Mouse (Mus musculus): Measurements from ENCODE around the gene Vmn1r200. TPM values are rescaled to one million over a fixed set of nuclear protein-coding genes. Genes with fewer than 3 reads are reported as not detected.
"Not testable (repeated sequence)": the region's sequence is repeated elsewhere in the genome, so short reads cannot be mapped to it uniquely, and the experiment has no call there.

Gene Vmn1r200
- not detected in 2 replicates for polyA plus RNA-seq (2015; fragmentation: Nextera tagmentation; extraction: Ambion mirVana)

DNA sequence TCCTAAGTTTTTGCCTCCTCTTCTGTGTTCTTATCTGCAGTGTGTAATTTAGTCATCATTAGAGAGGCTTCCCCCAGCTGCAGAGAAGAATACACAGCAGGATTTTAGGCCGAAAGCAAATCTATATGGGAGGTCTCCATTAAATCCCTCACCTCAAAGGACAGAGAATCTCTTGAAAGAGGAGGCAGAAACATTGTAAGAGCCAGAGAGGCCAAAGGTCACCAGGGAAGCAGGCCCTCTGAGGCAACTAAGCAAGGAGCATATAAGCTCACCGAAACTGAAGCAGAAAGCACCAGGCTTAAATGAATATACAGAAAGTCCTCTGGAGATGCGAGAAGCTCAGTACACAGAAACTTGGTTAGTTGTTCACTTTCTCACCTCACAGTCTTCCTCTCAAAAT, at the start of gene Vmn1r200:
Gene Vmn1r200 (plus strand): TSS at position 301 of the 400 bp plus-strand sequence.
- H3K4me3 ChIP-seq (ENCODE audit: low read depth, low read length) = no peak within 1 kb of the TSS

DNA sequence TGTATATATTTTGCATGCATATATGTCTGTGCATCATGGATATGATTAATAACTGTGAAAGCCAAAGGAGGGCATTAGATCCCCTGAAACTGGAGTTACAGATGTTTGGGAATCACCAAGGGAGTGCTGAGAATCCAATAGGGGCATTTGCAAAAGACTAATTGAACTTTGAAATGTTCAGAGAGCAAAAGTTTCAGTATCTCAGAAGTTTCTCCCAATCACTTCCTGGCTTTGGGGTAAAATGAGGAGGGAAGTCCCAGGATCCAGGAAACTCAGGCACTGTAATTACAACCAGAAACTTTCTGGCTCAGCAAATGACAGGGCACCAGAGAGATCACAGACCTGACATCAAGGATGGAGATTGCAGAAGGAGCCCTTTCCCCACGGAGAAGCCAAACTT, 40.1 kb upstream of the Vmn1r200 start, which contains the start of gene Vmn1r198:
Gene Vmn1r198 (plus strand): TSS at position 301 of the 400 bp plus-strand sequence.
- 17% methylated on average over 1 of the region's 1 CpGs for WGBS (ENCODE audit: insufficient replicate concordance)
- ATAC-seq (ENCODE audit: low read depth) = no peak

More for the DNA sequence above, at the start of gene Vmn1r200:
- Histone ChIP-seq H3K9me3 (replicated peaks; ENCODE audit: control insufficient read depth, low read length) (no peaks in the 10 kb centered on the region), H3K36me3 (ENCODE audit: control insufficient read depth, insufficient read depth) (no peaks in the 10 kb centered on the region), H3K27me3 (ENCODE audit: control insufficient read depth, insufficient read depth, low read depth, low read length) (no peaks in the 10 kb centered on the region), H3K4me1 (ENCODE audit: control insufficient read depth, low read depth, low read length) (no peaks in the 10 kb centered on the region), H3K4me2 (ENCODE audit: low read depth, low read length) (no peak within 1 kb of the TSS), H3K27ac (ENCODE audit: low read length) (no peak within 1 kb of the TSS), H3K9ac (ENCODE audit: low read depth, low read length) (no peak within 1 kb of the TSS)
- WGBS (ENCODE audit: insufficient replicate concordance) = 61% methylated on average over 3 of the region's 3 CpGs
- no peak for ATAC-seq (ENCODE audit: low read depth)

DNA sequence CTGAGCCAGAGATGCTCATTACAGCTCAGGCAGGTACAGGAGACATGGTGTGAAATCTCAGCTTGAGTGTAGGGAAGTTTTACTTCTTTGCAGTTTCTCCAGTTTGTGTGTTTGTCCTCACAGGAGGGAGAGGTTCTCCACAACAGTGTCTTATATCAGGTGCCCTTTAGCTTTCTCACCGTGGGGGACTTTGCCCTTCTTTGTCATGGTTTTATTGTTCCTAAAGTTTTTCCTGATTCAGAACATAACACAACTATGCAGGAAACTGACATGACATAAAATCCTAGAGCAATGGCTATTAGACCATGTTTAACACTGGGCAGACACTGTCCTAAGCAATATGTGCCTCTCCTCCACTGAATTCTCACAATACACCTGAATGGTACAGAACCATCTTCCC, 39.4 kb upstream of the Vmn1r200 start:
- Histone ChIP-seq H3K4me2 (ENCODE audit: low read depth, low read length) (no peak overlapping the region), H3K27me3 (ENCODE audit: control insufficient read depth, insufficient read depth, low read depth, low read length) (no peaks in the 10 kb centered on the region), H3K9ac (ENCODE audit: low read depth, low read length) (no peak overlapping the region), H3K9me3 (replicated peaks; ENCODE audit: control insufficient read depth, low read length) (no peaks in the 10 kb centered on the region), H3K27ac (ENCODE audit: low read length) (no peak overlapping the region), H3K36me3 (ENCODE audit: control insufficient read depth, insufficient read depth) (no peaks in the 10 kb centered on the region), H3K4me1 (ENCODE audit: control insufficient read depth, low read depth, low read length) (no peaks in the 10 kb centered on the region), H3K4me3 (ENCODE audit: low read depth, low read length) (no peak overlapping the region)
- no peak for ATAC-seq (ENCODE audit: low read depth)
- 67% methylated on average over 1 of the region's 1 CpGs for WGBS (ENCODE audit: insufficient replicate concordance)

More for the DNA sequence above, 40.1 kb upstream of the Vmn1r200 start, which contains the start of gene Vmn1r198:
- Histone ChIP-seq H3K27ac (ENCODE audit: low read length) (no peak within 1 kb of the TSS), H3K36me3 (ENCODE audit: control insufficient read depth, insufficient read depth) (no peaks in the 10 kb centered on the region), H3K27me3 (ENCODE audit: control insufficient read depth, insufficient read depth, low read depth, low read length) (no peaks in the 10 kb centered on the region), H3K9me3 (replicated peaks; ENCODE audit: control insufficient read depth, low read length) (no peaks in the 10 kb centered on the region), H3K9ac (ENCODE audit: low read depth, low read length) (no peak within 1 kb of the TSS), H3K4me1 (ENCODE audit: control insufficient read depth, low read depth, low read length) (no peaks in the 10 kb centered on the region), H3K4me2 (ENCODE audit: low read depth, low read length) (no peak within 1 kb of the TSS), H3K4me3 (ENCODE audit: low read depth, low read length) (no peak within 1 kb of the TSS)

DNA sequence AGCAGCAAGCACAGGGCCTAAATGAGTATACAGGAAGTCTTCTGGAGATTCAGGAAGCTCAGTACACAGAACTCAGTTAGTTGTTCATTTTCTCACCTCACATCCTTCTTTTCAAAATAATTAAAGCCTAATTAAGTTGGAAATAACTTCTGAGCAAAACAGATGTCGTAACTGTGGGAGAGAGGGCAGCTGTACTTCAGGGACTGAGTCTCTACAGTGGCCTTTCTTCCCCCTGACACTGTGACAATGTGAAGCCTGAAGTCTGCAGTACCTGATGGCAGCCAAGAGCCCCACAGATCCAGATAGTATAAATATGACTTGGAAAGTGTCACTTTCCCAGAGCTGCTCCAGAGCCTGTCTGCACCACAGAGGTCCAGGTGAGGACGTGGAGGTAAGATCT, 10.7 kb upstream of the Vmn1r200 start, which contains the start of gene Vmn1r199:
Gene Vmn1r199 (plus strand): TSS at position 301 of the 400 bp plus-strand sequence.
- H3K9ac ChIP-seq (ENCODE audit: low read depth, low read length) = no peak within 1 kb of the TSS
- no peak within 1 kb of the TSS for H3K4me3 ChIP-seq (ENCODE audit: low read depth, low read length)
- 52% methylated on average over 2 of the region's 2 CpGs for WGBS (ENCODE audit: insufficient replicate concordance)
- H3K4me1 ChIP-seq (ENCODE audit: control insufficient read depth, low read depth, low read length) = no peaks in the 10 kb centered on the region
- no peaks in the 10 kb centered on the region for H3K36me3 ChIP-seq (ENCODE audit: control insufficient read depth, insufficient read depth)
- no peaks in the 10 kb centered on the region for H3K27me3 ChIP-seq (ENCODE audit: control insufficient read depth, insufficient read depth, low read depth, low read length)
- no peak for ATAC-seq (ENCODE audit: low read depth)
- H3K27ac ChIP-seq (ENCODE audit: low read length) = no peak within 1 kb of the TSS
- no peak within 1 kb of the TSS for H3K4me2 ChIP-seq (ENCODE audit: low read depth, low read length)
- no peaks in the 10 kb centered on the region for H3K9me3 ChIP-seq (replicated peaks; ENCODE audit: control insufficient read depth, low read length)

DNA sequence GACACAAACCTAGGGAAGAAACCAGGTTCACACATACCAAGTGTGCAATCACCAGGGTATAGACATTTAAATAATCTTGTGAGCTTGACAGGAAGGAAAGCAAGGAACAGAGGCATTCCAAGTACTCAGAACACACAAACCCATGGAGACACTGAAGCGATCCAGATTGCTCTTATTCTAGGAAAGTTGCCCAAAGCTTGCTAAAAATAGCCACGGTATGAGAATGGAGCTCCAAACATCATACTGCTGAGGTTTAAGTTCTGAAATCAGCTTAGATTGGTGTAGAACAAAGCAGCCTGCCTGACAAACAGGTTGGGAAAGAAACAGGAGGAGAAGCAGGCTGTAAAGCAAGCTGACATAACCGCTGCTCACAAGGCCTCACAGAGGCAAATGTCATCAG, 9.0 kb upstream of the Vmn1r200 start:
- not testable (repeated sequence) for H3K4me2 ChIP-seq (ENCODE audit: low read depth, low read length); H3K9ac ChIP-seq (ENCODE audit: low read depth, low read length); ATAC-seq (ENCODE audit: low read depth); H3K27me3 ChIP-seq (ENCODE audit: control insufficient read depth, insufficient read depth, low read depth, low read length); H3K27ac ChIP-seq (ENCODE audit: low read length); H3K4me3 ChIP-seq (ENCODE audit: low read depth, low read length); H3K36me3 ChIP-seq (ENCODE audit: control insufficient read depth, insufficient read depth); H3K9me3 ChIP-seq (replicated peaks; ENCODE audit: control insufficient read depth, low read length); H3K4me1 ChIP-seq (ENCODE audit: control insufficient read depth, low read depth, low read length)
- WGBS (ENCODE audit: insufficient replicate concordance) = 44% methylated on average over 3 of the region's 3 CpGs

DNA sequence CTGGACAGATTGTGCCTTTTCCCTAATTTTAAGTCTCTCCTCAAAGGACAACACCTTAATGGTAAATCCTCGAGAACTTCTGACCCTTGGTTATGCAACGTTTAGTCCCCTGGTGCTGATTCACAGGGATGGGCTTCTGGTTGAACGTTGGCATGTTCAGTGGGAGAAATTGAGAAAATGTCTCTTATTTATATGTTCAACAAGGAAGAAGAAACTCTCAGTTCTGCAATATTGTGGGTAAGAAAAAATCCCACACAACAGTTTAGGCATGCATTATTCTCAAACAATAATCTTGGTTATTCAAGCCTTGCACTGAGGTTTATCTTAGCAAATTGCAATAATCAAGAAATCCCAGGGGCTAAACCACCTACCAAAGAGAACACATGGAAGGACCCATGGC, 6.8 kb upstream of the Vmn1r200 start:
- H3K27ac ChIP-seq (ENCODE audit: low read length) = no peak overlapping the region
- no peaks in the 10 kb centered on the region for H3K27me3 ChIP-seq (ENCODE audit: control insufficient read depth, insufficient read depth, low read depth, low read length)
- H3K4me1 ChIP-seq (ENCODE audit: control insufficient read depth, low read depth, low read length) = no peaks in the 10 kb centered on the region
- H3K4me2 ChIP-seq (ENCODE audit: low read depth, low read length) = no peak overlapping the region
- no peaks in the 10 kb centered on the region for H3K9me3 ChIP-seq (replicated peaks; ENCODE audit: control insufficient read depth, low read length)
- H3K4me3 ChIP-seq (ENCODE audit: low read depth, low read length) = no peak overlapping the region
- H3K9ac ChIP-seq (ENCODE audit: low read depth, low read length) = no peak overlapping the region
- no peaks in the 10 kb centered on the region for H3K36me3 ChIP-seq (ENCODE audit: control insufficient read depth, insufficient read depth)
- 54% methylated on average over 3 of the region's 3 CpGs for WGBS (ENCODE audit: insufficient replicate concordance)
- ATAC-seq (ENCODE audit: low read depth) = no peak

DNA sequence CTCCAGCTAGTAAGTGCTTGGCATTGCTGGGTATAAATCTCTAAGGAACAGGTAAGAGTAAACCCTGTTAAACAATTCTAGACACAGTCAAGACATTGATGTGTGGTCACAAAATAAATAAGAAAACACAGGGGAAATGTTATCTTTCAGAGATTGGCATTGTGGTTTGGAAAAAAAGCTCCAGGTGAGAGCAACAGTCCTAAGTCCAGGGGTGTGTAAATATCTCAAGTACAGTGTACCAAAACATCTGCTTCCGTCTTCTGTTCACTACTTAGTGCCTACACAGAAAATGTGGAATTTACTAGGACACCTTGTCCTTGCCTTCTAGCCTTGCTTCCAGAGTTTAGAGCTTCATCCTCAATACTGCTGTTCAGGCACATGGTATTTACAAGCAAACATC, 3.1 kb upstream of the Vmn1r200 start:
- Histone ChIP-seq H3K4me3 (ENCODE audit: low read depth, low read length) (no peak overlapping the region), H3K9ac (ENCODE audit: low read depth, low read length) (no peak overlapping the region), H3K4me1 (ENCODE audit: control insufficient read depth, low read depth, low read length) (no peaks in the 10 kb centered on the region), H3K9me3 (replicated peaks; ENCODE audit: control insufficient read depth, low read length) (no peaks in the 10 kb centered on the region), H3K27ac (ENCODE audit: low read length) (no peak overlapping the region), H3K36me3 (ENCODE audit: control insufficient read depth, insufficient read depth) (no peaks in the 10 kb centered on the region), H3K4me2 (ENCODE audit: low read depth, low read length) (no peak overlapping the region), H3K27me3 (ENCODE audit: control insufficient read depth, insufficient read depth, low read depth, low read length) (no peaks in the 10 kb centered on the region)
- no peak for ATAC-seq (ENCODE audit: low read depth)
- whole genome bisulfite sequencing (ENCODE audit: insufficient replicate concordance) = 74% methylated on average over 1 of the region's 1 CpGs

DNA sequence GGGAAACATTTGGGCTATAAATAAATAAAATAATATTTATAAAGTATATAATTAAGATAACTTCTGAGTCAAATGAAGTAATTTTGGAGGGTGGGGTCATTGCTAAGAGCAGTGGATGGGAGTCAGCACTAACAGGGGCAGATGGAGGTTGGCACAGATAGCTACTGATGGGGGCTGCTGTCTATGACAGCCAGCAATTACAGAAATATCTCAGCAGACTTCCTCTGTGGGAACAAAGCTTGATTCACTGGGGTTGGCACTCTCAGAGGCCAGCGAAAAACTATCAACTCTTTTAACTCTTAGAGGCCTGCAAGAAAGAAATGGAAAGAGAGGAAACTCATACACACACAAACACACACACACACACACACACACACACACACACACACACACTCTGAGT, 12.8 kb downstream of the Vmn1r200 start:
- ATAC-seq (ENCODE audit: low read depth) = no peak
- H3K9me3 ChIP-seq (replicated peaks; ENCODE audit: control insufficient read depth, low read length) = no peaks in the 10 kb centered on the region
- H3K36me3 ChIP-seq (ENCODE audit: control insufficient read depth, insufficient read depth) = no peaks in the 10 kb centered on the region
- 33% methylated on average over 1 of the region's 1 CpGs for WGBS (ENCODE audit: insufficient replicate concordance)
- no peak overlapping the region for H3K27ac ChIP-seq (ENCODE audit: low read length)
- H3K4me3 ChIP-seq (ENCODE audit: low read depth, low read length) = no peak overlapping the region
- H3K27me3 ChIP-seq (ENCODE audit: control insufficient read depth, insufficient read depth, low read depth, low read length) = no peaks in the 10 kb centered on the region
- H3K4me1 ChIP-seq (ENCODE audit: control insufficient read depth, low read depth, low read length) = no peaks in the 10 kb centered on the region
- no peak overlapping the region for H3K9ac ChIP-seq (ENCODE audit: low read depth, low read length)
- H3K4me2 ChIP-seq (ENCODE audit: low read depth, low read length) = no peak overlapping the region
